Mouse (Mus musculus) urinary bladder, postnatal 4 days (tissue): ENCODE measurements around the gene Iqcd.

Experiments
- DNase-seq, 2 experiments: peaks; one replicate each; pipeline ENCODE4 v3.0.0; 2021 to 2022; ENCODE audit warnings: low spot score in 2 of 2

Iqcd gene

GRCm38 (mm10) chr5:120571056-120571740 is 17.6 kb upstream of the Iqcd start:
- no peak for DNase-seq

GRCm38 (mm10) chr5:120574469-120575063 is 14.2 kb upstream of the Iqcd start:
- no peak for DNase-seq

GRCm38 (mm10) chr5:120576781-120577301 is 12.0 kb upstream of the Iqcd start:
- no peak for DNase-seq

GRCm38 (mm10) chr5:120577935-120578441 is 10.8 kb upstream of the Iqcd start:
- no peak for DNase-seq

- DNase-seq, result peak; percentile 61 to 78
Measured at GRCm38 (mm10) chr5:120578504-120579081, 10.2 kb upstream of the Iqcd start.

- DNase-seq, result peak; percentile 69 to 77
Measured at GRCm38 (mm10) chr5:120579211-120579897, 9.5 kb upstream of the Iqcd start.

GRCm38 (mm10) chr5:120579898-120580626 is 8.8 kb upstream of the Iqcd start:
- DNase-seq, result no peak

- DNase-seq, result no peak
Measured at GRCm38 (mm10) chr5:120582002-120582401, 6.8 kb upstream of the Iqcd start.

GRCm38 (mm10) chr5:120583511-120583910 is 5.3 kb upstream of the Iqcd start:
- no peak for DNase-seq

- DNase-seq, result no peak
Measured at GRCm38 (mm10) chr5:120584968-120585367, 3.8 kb upstream of the Iqcd start.

- DNase-seq, result no peak
Measured at GRCm38 (mm10) chr5:120586741-120587615, 1.8 kb upstream of the Iqcd start.

- DNase-seq, result no peak
Measured at GRCm38 (mm10) chr5:120587616-120587926, 1.2 kb upstream of the Iqcd start.

- DNase-seq, result no peak
Measured at GRCm38 (mm10) chr5:120587940-120588568, 762 bp upstream of the Iqcd start.

- DNase-seq, result no peak
Measured at GRCm38 (mm10) chr5:120590356-120591010, 1.7 kb downstream of the Iqcd start.

- DNase-seq, result no peak
Measured at GRCm38 (mm10) chr5:120592141-120592540, 3.3 kb downstream of the Iqcd start.

GRCm38 (mm10) chr5:120594485-120594884 is 5.7 kb downstream of the Iqcd start:
- no peak for DNase-seq

GRCm38 (mm10) chr5:120599625-120600024 is 10.8 kb downstream of the Iqcd start:
- no peak for DNase-seq

- DNase-seq, result no peak
Measured at GRCm38 (mm10) chr5:120600946-120601668, 12.3 kb downstream of the Iqcd start.

- DNase-seq, result no peak
Measured at GRCm38 (mm10) chr5:120602210-120602609, 13.4 kb downstream of the Iqcd start.
